Mouse (Mus musculus) brain, embryonic 14.5 days (tissue): ENCODE results near the gene Kcnh3. TPM values are rescaled to one million over a fixed set of nuclear protein-coding genes. Genes with fewer than 3 reads are reported as not detected.
"Not testable (repeated sequence)": the region's sequence is repeated elsewhere in the genome, so short reads cannot be mapped to it uniquely, and the experiment has no call there.

Experiments used
- DNase-seq: peaks from one replicate; pipeline ENCODE4 v3.0.0-alpha.2; 2011; ENCODE audit warnings: low read depth
- CTCF ChIP-seq: fragments of 200-500 bp; IDR thresholded peaks from 2 replicates; pipeline ENCODE4 v1.5.1; 2012; ENCODE audit warnings: inconsistent platforms, mild to moderate bottlenecking, moderate library complexity, borderline replicate concordance; ENCODE audit not compliant: insufficient read depth, insufficient read length; ENCODE audit errors: extremely low read depth
- POLR2A ChIP-seq: fragments of 200-500 bp; IDR thresholded peaks from 2 replicates; pipeline ENCODE4 v1.6.1; 2012; ENCODE audit warnings: mild to moderate bottlenecking, inconsistent platforms, borderline replicate concordance; ENCODE audit not compliant: poor library complexity, insufficient read depth, insufficient read length, severe bottlenecking; ENCODE audit errors: extremely low read depth
- polyA plus RNA-seq: library from polyadenylated mRNA; depleted of rRNA; stranded (reverse); fragments of >200 nt; gene quantifications from 2 replicates; pipeline ENCODE4 v1.2.3, GENCODE M21; 2012

The Kcnh3 gene
- polyA plus RNA-seq, 1 experiment = 3.0 TPM

DNA sequence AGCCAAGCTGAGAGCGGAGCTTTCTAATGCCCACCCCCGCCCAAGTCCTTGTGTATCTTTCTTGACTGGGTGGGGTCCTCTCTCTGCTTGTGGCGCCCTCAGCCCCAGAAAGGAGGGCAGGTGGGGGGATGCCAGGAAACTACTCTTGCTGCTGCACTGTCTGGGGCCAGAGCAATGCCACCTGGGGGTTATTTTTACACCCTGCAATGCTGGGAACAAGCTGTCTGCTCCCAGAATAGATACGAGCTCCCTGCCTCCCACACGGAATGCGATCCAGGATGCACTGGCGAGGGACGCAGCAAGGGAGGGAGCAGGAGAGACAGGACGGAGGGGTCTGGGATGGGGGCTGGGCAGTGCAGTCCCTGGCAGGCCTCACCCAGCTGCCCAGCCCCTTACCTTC lies 24.3 kb downstream of the Kcnh3 start:
- no peak for TF ChIP-seq POLR2A
- TF ChIP-seq CTCF = no peak
- no peak for DNase-seq

DNA sequence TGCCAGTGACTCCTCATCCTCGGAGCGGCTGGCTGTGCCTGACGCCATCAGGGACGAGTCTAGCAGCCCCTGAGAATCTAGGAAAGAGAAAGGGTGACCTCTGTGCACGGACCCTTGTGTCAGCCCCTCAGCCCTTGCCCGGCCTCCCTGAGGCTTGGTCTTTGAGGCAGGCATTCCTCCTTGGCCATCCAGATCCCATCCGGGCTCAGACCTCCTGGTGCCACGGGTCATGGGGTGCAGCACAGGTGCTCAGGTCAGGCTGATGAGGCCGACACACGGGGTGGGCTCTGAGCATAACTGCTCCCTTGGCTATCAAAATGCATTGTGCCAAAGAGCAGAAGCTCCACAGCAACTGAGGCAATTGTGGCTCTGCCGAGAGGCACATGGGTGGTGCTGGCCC lies 25.3 kb downstream of the Kcnh3 start:
- DNase-seq = no peak
- no peak for TF ChIP-seq POLR2A
- TF ChIP-seq CTCF = no peak

DNA sequence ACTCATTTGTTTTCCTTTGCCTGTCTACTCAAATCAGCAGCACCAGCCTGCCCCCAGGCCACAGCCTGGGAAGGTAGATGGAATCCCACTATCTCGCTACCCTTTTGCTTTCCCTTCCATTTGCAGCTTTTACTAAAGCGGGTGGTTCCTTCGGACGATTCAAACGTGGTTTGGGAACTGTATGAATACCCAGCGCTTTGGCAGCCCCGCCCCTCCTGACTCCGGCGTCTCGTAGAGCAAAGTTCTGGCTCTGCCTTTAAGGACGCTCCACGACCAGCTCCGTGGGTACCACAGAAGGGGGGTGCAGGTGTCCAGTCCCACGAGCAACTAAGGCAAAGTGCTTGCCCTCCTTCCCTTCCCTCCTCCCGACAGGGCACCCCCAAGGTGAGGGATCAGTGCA lies 26.4 kb downstream of the Kcnh3 start:
- DNase-seq = not testable (repeated sequence)

DNA sequence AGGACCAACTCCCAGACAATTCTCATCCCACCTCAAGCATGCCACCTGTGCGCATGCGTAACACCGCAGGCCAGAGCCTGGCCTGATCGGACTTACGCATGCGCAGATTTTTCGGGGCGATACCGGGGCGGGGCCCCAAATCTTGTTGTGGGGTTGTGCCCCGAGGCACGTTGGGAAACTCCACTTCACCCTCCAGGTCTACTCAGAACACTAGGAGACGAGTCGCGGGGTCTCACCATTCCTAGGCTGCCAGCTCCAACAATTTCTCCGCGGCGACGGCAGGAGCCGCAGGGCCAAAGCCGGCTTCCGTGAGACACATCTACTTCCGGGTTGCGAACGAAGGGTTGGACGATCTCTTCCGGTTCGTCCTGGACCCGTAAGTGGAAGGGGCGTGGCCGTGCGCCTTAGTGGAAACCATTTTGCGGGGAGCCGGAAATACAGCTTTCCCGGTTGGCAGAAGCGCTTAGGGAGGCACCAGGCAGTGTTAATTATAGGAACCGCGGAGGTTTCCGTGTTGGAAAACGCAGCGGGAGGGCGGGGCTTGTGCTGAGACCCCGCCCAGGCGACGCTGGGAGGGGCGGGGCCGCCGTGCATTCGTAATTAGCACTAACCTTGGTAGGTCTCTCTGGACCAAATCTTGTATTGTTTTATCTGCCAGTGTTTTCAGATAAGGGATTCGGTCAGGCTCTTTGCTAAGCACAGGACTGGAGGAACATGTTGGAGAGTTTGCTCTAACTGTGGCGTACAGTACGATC lies 27.1 kb downstream of the Kcnh3 start, which contains the start of gene Mcrs1:
TSS of gene Mcrs1 (minus strand) at position 336 of the 755 bp plus-strand sequence.
- TF ChIP-seq POLR2A = peak; percentile 51; the same call in 1 of the 2 replicates
- no peak for TF ChIP-seq CTCF
- peak; percentile 100 for DNase-seq

DNA sequence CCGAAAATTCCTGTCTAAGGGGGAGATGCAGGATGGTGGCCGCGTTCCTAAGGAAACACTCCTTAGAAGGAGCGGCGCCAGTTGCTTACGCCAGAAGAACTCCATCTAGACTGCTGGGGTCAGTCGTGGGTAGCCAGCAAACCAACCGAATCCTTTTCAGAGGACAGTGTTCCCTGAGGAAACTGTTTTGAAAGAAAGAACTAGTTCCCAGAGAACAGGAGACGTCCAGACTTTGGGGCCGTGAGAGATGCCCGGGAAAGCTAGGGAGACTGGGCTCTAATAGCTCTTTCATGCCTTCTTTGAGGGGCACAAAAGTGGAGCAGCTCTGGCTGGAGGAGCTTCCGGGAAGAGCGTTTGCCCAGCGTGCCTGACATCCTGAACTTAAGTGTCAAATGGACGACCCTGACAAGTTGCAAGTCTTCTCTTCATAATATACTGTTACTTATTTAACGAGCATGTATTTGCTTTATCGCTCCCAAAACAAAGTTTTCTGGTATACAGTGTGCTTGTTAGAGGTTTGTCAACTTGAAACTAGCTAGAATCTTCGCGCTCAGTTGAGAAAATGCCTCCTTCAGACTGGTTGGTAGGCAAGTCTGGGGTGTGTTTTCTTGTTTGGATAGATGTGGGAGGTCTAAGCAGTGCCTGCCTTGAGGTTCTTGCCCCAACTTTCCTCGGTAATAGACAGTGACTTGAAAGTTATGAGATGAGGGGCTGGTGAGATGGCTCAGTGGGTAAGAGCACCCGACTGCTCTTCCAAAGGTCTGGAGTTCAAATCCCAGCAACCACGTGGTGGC lies 27.9 kb downstream of the Kcnh3 start:
- TF ChIP-seq CTCF (no peak), POLR2A (no peak)
- no peak for DNase-seq

DNA sequence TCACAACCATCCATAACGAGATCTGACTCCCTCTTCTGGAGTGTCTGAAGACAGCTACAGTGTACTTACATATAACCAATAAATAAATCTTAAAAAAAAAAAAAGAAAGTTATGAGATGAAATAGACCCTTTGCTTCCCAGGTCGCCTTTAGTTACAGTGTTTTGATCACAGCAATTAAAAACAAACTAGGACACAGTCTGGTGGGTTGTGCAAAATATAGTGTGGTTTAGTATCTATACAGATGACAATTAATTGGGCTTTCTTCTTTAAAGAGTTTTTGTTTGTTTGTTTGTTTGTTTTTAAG lies 28.5 kb downstream of the Kcnh3 start:
- DNase-seq = not testable (repeated sequence)

DNA sequence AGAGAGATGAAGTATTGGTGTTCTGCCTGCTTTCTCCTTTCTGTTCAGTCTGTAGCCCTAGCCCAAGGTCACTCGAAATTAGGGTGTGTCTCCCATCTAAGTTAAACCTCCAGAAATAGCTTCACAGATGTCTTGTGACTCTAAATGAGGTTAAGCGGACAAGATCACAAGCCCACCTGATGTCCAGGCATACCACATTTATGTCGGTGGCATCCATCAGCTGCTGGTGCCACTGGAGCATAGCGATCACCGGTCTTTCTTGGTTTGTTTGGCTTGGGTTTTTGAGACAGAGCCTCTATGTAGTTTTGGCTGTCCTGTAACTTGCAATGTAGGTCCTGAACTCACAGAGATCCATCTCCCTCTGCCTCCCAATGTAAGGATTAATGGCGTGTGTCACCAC lies 29.1 kb downstream of the Kcnh3 start:
- no peak for DNase-seq
- no peak for TF ChIP-seq POLR2A
- TF ChIP-seq CTCF = no peak

DNA sequence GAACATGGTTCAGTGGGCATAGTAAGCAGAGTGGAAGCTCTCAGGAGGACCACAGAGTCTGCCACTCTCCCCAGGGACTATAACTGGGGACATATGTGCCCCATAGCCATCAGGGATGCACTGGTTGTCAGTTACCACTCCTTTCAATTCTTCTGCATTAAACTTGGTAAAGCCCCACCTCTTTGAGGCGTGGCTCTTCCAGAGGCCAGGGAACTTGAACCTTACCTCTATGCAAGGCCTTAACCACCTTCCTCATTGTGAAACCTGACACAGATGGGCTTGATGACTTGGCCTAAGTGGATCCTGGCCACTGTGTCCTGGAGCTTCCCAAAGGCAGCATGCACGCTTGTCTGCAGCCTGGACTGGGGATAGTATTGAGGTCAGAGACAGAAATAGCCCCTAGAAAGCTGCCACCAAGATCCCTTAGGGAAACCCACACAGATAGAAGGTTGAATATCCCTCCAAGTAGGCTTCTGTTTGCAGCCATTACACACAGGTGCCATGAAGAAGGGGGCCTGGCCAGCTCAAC lies 29.9 kb downstream of the Kcnh3 start:
- TF ChIP-seq CTCF (no peak), POLR2A (no peak)
- no peak for DNase-seq

DNA sequence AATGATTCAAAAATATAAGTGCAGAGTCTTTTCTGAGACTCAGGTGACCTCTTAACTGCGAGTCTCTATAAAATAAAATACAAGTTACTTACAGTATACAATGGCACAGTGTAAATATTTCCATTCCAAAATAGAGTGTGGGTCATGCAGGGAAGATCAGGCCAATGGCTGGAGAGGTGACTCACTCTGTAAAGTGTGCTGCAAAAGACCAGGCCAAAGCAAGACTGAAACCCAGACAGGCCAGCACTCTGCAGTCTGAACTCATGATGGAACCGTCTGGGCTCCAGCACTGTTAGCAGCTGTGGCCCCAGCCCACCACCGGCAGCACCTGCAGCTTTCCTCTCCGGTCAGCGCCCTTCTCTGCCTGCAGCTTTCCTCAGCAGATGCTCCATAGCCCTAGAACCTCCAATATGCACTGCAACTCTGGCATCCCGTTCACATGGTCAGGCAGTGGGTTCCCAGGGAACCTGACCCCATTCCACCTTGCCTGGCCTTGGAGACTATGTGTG lies 30.6 kb downstream of the Kcnh3 start:
- DNase-seq = no peak

DNA sequence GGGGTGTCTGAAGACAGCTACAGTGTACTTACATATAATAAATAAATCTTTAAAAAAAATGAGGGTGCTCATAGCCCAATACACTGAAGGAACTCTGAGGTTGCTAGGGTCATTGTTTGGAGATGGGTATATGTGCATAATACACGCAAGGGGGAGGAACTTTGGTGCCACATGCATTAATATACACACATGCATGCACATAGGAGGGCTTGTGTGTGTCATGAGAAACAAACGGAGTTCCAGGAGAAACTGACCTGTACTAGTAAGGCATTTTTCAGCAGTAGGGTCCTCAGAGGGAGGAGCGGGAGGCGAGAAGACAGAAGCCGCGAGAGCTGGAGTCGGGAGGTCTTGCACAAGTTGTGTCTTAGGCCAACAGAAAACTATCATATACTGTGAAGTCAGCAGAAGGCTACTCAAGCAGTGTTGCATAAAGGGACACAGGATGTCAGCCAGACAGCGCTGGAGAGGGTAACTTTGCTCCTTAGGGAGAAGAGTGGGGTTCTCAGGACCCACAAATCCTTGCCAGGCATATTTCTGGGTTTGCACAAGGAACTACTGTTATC lies 34.6 kb downstream of the Kcnh3 start:
- TF ChIP-seq CTCF (no peak), POLR2A (no peak)
- DNase-seq = no peak

More for the DNA sequence above, 30.6 kb downstream of the Kcnh3 start:
- TF ChIP-seq CTCF = no peak
- no peak for TF ChIP-seq POLR2A

DNA sequence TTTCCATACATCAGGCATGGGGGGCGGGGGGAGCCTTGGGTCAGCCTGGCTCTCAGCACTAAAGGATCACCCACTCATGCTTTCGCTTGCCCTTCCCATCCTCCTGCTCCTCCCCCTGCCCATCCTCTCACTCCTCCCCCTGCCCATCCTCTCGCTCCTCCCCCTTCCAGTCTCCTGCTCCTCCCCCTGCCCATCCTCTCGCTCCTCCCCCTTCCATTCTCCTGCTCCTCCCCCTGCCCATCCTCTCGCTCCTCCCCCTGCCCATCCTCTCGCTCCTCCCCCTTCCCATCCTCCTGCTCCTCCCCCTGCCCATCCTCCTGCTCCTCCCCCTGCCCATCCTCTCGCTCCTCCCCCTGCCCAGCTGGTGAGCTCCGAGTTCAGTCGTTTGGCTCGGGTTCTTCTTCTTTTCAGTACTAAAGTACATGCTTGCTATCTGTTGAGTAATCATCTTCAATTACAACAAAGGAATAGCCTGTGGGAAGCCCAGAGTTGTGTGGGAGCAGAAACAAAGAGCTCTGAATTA lies 35.1 kb downstream of the Kcnh3 start:
- no peak for TF ChIP-seq CTCF
- TF ChIP-seq POLR2A = no peak
- DNase-seq = peak; percentile 83

DNA sequence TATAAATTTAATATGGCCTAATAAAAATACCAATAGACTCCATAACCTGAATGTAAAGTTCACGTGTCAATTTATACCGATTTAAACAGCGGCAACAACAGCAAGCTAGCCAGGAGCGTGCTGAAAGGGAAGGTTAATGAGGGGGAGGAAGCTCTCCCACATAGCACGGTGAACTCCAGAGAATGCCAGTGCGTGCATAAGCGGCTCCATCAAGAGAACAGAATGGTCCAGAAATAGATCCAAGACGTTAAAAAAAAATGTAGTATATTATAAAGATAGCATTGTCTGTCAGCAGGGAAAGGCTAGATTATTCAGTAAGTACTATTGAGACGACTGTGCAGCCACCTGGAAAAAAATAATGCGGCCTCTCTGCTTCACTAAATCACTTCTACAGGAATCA lies 38.0 kb downstream of the Kcnh3 start:
- DNase-seq = peak; percentile 33
- no peak for TF ChIP-seq CTCF
- no peak for TF ChIP-seq POLR2A

DNA sequence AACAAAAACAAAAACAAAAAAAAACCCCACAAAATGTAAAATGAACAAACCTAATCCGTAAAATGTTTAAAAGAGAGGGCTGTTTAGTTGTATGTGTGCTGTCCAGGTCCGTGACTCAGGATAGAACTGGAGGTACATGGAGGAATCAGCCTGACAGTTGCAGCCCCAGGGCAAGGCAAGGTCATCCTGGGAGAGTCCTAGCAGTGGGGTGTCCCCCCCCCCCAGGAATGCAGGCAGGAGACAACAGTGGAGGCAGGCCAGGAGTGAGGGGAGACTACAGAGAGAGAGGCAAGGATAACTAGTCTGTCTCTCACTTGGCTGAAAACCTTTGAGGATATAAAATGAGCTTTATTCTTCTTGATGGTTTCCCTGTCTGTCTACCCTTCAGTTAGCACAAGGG lies 39.7 kb downstream of the Kcnh3 start:
- DNase-seq = no peak
- TF ChIP-seq CTCF = no peak
- TF ChIP-seq POLR2A = no peak

DNA sequence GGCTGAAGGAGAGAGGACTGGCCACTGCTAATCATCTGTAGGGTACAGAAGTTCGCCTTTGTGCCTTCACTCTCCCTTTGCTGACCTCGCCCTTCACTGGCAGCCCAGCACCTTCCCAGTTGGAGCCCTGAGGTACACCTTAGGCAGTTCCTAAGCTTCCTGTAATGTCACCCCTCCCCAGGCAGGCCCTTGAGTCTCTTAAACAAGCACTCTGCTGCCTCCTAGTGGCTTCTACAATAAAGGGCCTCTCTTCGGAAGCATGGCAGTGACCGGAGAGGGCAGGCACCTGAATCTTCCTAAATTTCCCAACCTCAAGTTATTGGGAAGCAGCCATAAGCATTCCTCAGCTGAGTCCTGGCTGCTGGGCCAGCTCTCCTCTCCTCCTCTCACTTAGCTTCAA lies 41.0 kb downstream of the Kcnh3 start:
- peak; percentile 89 for DNase-seq
- TF ChIP-seq CTCF (peak; percentile 79), POLR2A (no peak)

DNA sequence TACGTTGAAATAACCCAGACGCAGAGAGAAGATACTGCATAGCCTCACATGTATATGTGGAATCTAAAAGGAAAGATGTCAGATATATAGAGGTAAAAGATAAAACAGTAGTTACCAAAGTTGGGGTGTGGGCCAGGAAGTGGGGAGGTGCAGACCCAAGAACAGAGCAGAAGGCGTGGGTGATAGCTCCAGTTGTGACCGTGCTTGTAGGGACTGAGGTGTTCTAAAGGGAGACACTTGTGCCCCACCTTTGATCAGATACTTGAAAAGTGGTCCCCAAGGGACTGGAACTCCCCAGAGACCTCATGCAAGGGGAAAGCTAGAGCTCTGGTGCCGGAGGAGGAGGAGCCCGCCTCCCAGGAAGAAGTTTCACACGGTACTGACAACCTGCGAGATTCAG lies 51.4 kb downstream of the Kcnh3 start:
- no peak for TF ChIP-seq POLR2A
- no peak for TF ChIP-seq CTCF
- no peak for DNase-seq
